Mouse (Mus musculus): ENCODE data around the gene Vps53.
"Not testable (repeated sequence)": the region's sequence is repeated elsewhere in the genome, so short reads cannot be mapped to it uniquely, and the experiment has no call there.

Vps53 gene

GRCm38 (mm10) chr11:76179495-76180145 is at the start of gene Vps53, which contains the start of gene Fam57a:
Gene Vps53 (minus strand): TSS chr11:76179647.
Gene Fam57a (plus strand): TSS chr11:76179671.
- DNase-seq (ENCODE audit: low spot score in 2 of 2): peak; percentile 90 to 93

- DNase-seq (ENCODE audit: low spot score in 2 of 2): no peak
Measured at GRCm38 (mm10) chr11:76225051-76225450, 45.6 kb upstream of the Vps53 start.

GRCm38 (mm10) chr11:76224631-76225030 is 45.2 kb upstream of the Vps53 start:
- no peak for DNase-seq (ENCODE audit: low spot score in 2 of 2)

- peak; percentile 97 to 98 for DNase-seq (ENCODE audit: low spot score in 2 of 2)
Measured at GRCm38 (mm10) chr11:76217390-76217800, 37.9 kb upstream of the Vps53 start, which contains the start of the genes Dbil5 and Gemin4. Gene Dbil5 (plus strand): TSS chr11:76217608. Gene Gemin4 (minus strand): TSS chr11:76217664.

GRCm38 (mm10) chr11:76216681-76217389 is 37.4 kb upstream of the Vps53 start:
- DNase-seq (ENCODE audit: low spot score in 2 of 2): no peak

GRCm38 (mm10) chr11:76216049-76216540 is 36.6 kb upstream of the Vps53 start:
- DNase-seq (ENCODE audit: low spot score in 2 of 2): no peak

- DNase-seq (ENCODE audit: low spot score in 2 of 2): no peak
Measured at GRCm38 (mm10) chr11:76215011-76215410, 35.6 kb upstream of the Vps53 start.

GRCm38 (mm10) chr11:76213841-76214240 is 34.4 kb upstream of the Vps53 start:
- DNase-seq (ENCODE audit: low spot score in 2 of 2): no peak

GRCm38 (mm10) chr11:76211595-76211994 is 32.1 kb upstream of the Vps53 start:
- not testable (repeated sequence) for DNase-seq (ENCODE audit: low spot score in 2 of 2)

- no peak for DNase-seq (ENCODE audit: low spot score in 2 of 2)
Measured at GRCm38 (mm10) chr11:76210228-76210985, 31.0 kb upstream of the Vps53 start.

- no peak for DNase-seq (ENCODE audit: low spot score in 2 of 2)
Measured at GRCm38 (mm10) chr11:76206793-76207192, 27.3 kb upstream of the Vps53 start.

- DNase-seq (ENCODE audit: low spot score in 2 of 2): peak; percentile 76 to 78
Measured at GRCm38 (mm10) chr11:76201761-76202674, 22.6 kb upstream of the Vps53 start.

GRCm38 (mm10) chr11:76196977-76197469 is 17.6 kb upstream of the Vps53 start:
- no peak for DNase-seq (ENCODE audit: low spot score in 2 of 2)

- DNase-seq (ENCODE audit: low spot score in 2 of 2): no peak
Measured at GRCm38 (mm10) chr11:76196275-76196976, 17.0 kb upstream of the Vps53 start.

GRCm38 (mm10) chr11:76186908-76187307 is 7.5 kb upstream of the Vps53 start:
- DNase-seq (ENCODE audit: low spot score in 2 of 2): no peak

- no peak for DNase-seq (ENCODE audit: low spot score in 2 of 2)
Measured at GRCm38 (mm10) chr11:76183745-76184144, 4.3 kb upstream of the Vps53 start.

GRCm38 (mm10) chr11:76180146-76180540 is 696 bp upstream of the Vps53 start:
- no peak for DNase-seq (ENCODE audit: low spot score in 2 of 2)

- DNase-seq (ENCODE audit: low spot score in 2 of 2): peak; percentile 52 to 55
Measured at GRCm38 (mm10) chr11:76178726-76179494, 537 bp downstream of the Vps53 start.

GRCm38 (mm10) chr11:76170207-76170606 is 9.2 kb downstream of the Vps53 start:
- peak in 1 of 2 experiments; percentile 24 for DNase-seq (ENCODE audit: low spot score in 2 of 2)
